Mouse (Mus musculus): ENCODE results near the gene Rinl.

DNA sequence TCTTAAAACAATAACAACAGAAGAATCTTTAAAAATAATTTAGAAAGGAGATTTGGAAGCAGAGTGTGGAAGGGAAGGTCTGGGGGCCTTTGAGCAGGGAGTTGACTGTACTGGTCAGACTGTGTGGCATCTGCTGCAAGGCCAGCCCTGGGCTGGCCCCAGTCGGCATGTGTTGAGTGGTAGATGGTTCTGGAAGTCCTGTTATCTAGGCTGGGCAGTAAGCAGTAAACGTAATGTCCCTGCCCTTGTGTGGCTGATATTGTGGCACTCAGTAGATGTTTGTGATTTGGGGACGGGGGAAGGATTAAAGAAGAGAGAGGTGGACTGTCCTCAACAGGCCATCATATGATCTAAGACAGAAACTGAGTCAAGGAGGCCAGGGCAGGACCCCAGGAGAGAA, 18.5 kb upstream of the Rinl start:
- no peak for TF ChIP-seq CTCF (IDR thresholded peaks at IDR 0.05; ENCODE audit: borderline replicate concordance, extremely low read depth, insufficient read depth, insufficient read length)
- TF ChIP-seq POLR2A (IDR thresholded peaks at IDR 0.05; ENCODE audit: borderline replicate concordance, extremely low read depth, insufficient read depth, insufficient read length, poor library complexity, severe bottlenecking), result no peak
